ENCODE assay signal across 23 mouse cellular contexts in the genomic region with DNA sequence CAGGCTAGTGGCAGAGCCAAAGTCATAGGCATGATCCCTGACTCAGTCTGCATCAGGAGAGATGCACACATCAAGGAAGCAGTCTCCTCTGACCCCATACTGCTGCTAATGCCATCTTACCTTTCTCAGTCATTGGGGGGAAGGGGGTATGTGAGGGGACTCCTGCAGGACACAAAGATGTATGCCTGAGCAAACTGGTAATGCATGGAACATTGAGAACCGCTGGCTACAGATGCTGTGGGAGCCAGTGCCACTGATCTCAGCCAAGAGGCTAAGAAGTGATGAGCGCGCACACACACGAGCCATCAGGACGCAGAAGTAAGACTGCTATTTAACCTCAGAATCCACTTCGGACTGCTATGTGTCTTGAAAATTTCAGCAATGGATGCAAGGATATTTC. TPM values are rescaled to one million over a fixed set of nuclear protein-coding genes. Genes with fewer than 3 reads are reported as not detected.
A peak's percentile ranks its signal among the peaks of the same experiment; 100 is the strongest.
DNase-seq lines count a peak whose midpoint lies in the region; ATAC-seq and TF ChIP-seq lines count a peak whose summit lies in the region.
"Had no signal": no experiment of that assay in that cellular context is flagged by ENCODE, and none has a peak within 500 bp of the region (broad histone marks: within the 10 kb centered on the region; RNA-seq: fewer than 3 reads in every experiment).

No protein-coding gene starts in this region.

- H3K4me2 ChIP-seq in heart, embryonic 16.5 days (ENCODE audit: low read depth, low read length), result no peak overlapping the region
- H3K4me2 ChIP-seq in liver, postnatal 0 days (ENCODE audit: low read depth, low read length), result peak overlapping the region; percentile 75
- H3K4me2 ChIP-seq: forebrain, embryonic 15.5 days; midbrain, embryonic 11.5 days had no signal

- H3K27me3 ChIP-seq in heart, embryonic 16.5 days (ENCODE audit: control insufficient read depth, insufficient read depth, low read length), result no peaks in the 10 kb centered on the region
- H3K27me3 ChIP-seq in liver, postnatal 0 days (ENCODE audit: insufficient read depth, low read length), result no peaks in the 10 kb centered on the region
- H3K27me3 ChIP-seq in G1E (ENCODE audit: insufficient read depth, low read length), result peaks cover 4% of the 10 kb centered on the region; the same call in 1 of the 2 replicates
- H3K27me3 ChIP-seq: forebrain, embryonic 15.5 days; hindbrain, embryonic 13.5 days had no signal

- H3K4me1 ChIP-seq in heart, embryonic 16.5 days (ENCODE audit: control insufficient read depth, insufficient read depth, low read length), result peaks cover 46% of the 10 kb centered on the region
- H3K4me1 ChIP-seq in liver, postnatal 0 days (ENCODE audit: insufficient read depth), result peaks cover 74% of the 10 kb centered on the region
- H3K4me1 ChIP-seq in G1E (ENCODE audit: insufficient read depth, low read depth, low read length), result peaks cover 86% of the 10 kb centered on the region
- H3K4me1 ChIP-seq in brown adipose tissue, adult 24 weeks (ENCODE audit: control insufficient read depth, insufficient read depth, insufficient read length, low read length), result peaks cover 61% of the 10 kb centered on the region

- ATAC-seq in heart, embryonic 16.5 days (replicated peaks; ENCODE audit: extremely low read depth, insufficient read depth, low FRiP score), result no peak
- ATAC-seq in liver, postnatal 0 days, result no peak
- ATAC-seq in G1E (ENCODE audit: extremely low read depth, insufficient number of reproducible peaks, low FRiP score, poor library complexity, severe bottlenecking), result no peak
- ATAC-seq: forebrain, embryonic 15.5 days; inflammation-experienced regulatory T-cells, adult 6 months had no signal

- no peak overlapping the region for H3K4me3 ChIP-seq in heart, embryonic 16.5 days (ENCODE audit: low read length)
- H3K4me3 ChIP-seq in liver, postnatal 0 days (ENCODE audit: low read depth, low read length), result no peak overlapping the region
- peak overlapping the region; percentile 25; the same call in 1 of the 2 replicates for H3K4me3 ChIP-seq in G1E (ENCODE audit: low read depth, low read length)
- H3K4me3 ChIP-seq in brown adipose tissue, adult 24 weeks (ENCODE audit: insufficient read depth, low read depth, low read length), result no peak overlapping the region
- H3K4me3 ChIP-seq: forebrain, embryonic 15.5 days; hindbrain, embryonic 13.5 days had no signal

- no peak overlapping the region for H3K9ac ChIP-seq in heart, embryonic 16.5 days (ENCODE audit: low read length)
- peak overlapping the region; percentile 64 for H3K9ac ChIP-seq in liver, postnatal 0 days (replicated peaks)

- H3K36me3 ChIP-seq in heart, embryonic 16.5 days (ENCODE audit: control insufficient read depth, insufficient read depth), result no peaks in the 10 kb centered on the region
- no peaks in the 10 kb centered on the region; the same call in 1 of the 2 replicates for H3K36me3 ChIP-seq in liver, postnatal 0 days (replicated peaks; ENCODE audit: insufficient read depth, low read length)
- H3K36me3 ChIP-seq in G1E (replicated peaks), result peaks cover 58% of the 10 kb centered on the region
- H3K36me3 ChIP-seq: forebrain, embryonic 15.5 days; hindbrain, embryonic 13.5 days had no signal

- 91% methylated on average over 6 of the region's 6 CpGs for WGBS in heart, embryonic 16.5 days
- 83% methylated on average over 6 of the region's 6 CpGs for WGBS in liver, postnatal 0 days (ENCODE audit: insufficient replicate concordance)

- TF ChIP-seq EP300 in liver, postnatal 0 days (IDR thresholded peaks at IDR 0.05; ENCODE audit: low read depth), result no peak

- TF ChIP-seq CTCF in liver, postnatal 0 days (IDR thresholded peaks at IDR 0.05; ENCODE audit: low read depth), result no peak
- TF ChIP-seq CTCF in G1E (IDR thresholded peaks at IDR 0.05; ENCODE audit: low read depth, low read length), result no peak

- no peaks in the 10 kb centered on the region for H3K9me3 ChIP-seq in heart, embryonic 16.5 days (replicated peaks; ENCODE audit: control insufficient read depth, low read length)
- no peaks in the 10 kb centered on the region for H3K9me3 ChIP-seq in liver, postnatal 0 days (ENCODE audit: low read length)
- no peaks in the 10 kb centered on the region for H3K9me3 ChIP-seq in G1E (replicated peaks)
- H3K9me3 ChIP-seq: forebrain, embryonic 15.5 days; hindbrain, embryonic 13.5 days had no signal

- no peak for DNase-seq in heart, adult 8-10 months (ENCODE audit: low spot score)
- DNase-seq in liver, postnatal 0 days, result no peak
- no peak for DNase-seq in liver
- no peak for DNase-seq in G1E (ENCODE audit: low spot score)
- DNase-seq in right cerebral cortex, postnatal 4 days, result no peak
- DNase-seq: adrenal gland, adult 2 months; cerebellum, postnatal 14 days; embryo, embryonic 11 days; kidney, adult 8-10 months; kidney, postnatal 25 days; lung, postnatal 4 days had no signal

- H3K27ac ChIP-seq in heart, embryonic 16.5 days (ENCODE audit: low read length), result 0 out of 2 replicates have a peak overlapping the region, but pooled peaks have one; percentile 97
- H3K27ac ChIP-seq in liver, postnatal 0 days (ENCODE audit: low read depth), result peak overlapping the region; percentile 99
- peak overlapping the region; percentile 98 for H3K27ac ChIP-seq in brown adipose tissue, adult 24 weeks (replicated peaks; ENCODE audit: low read depth, low read length)
- H3K27ac ChIP-seq: hindbrain, embryonic 13.5 days had no signal

RNA-seq across cellular contexts. Expression of gene E030018B13Rik, which starts 18.5 kb away (rescaled TPM):
- polyA plus RNA-seq in heart, embryonic 16.5 days (2015; fragmentation: Nextera tagmentation; extraction: Ambion mirVana), result 0.18 TPM in 1 of 2 replicates, not detected in the other
- total RNA-seq in heart, adult 8-10 months (2022), result not detected
- 0.14 TPM in 1 of 2 replicates, not detected in the other for polyA plus RNA-seq in liver, postnatal 0 days (2015; fragmentation: Nextera tagmentation; extraction: Ambion mirVana)
- total RNA-seq in G1E (2014; fragmentation: Nextera tagmentation), result not detected in 2 replicates
- not detected in 2 replicates for total RNA-seq in G1E (2017)
- not detected in 2 replicates for polyA plus RNA-seq in G1E (2012)
- polyA plus RNA-seq in brown adipose tissue, adult 24 weeks (2012; ENCODE audit: insufficient read depth, insufficient read length, missing spikeins), result not detected in 2 replicates
- total RNA-seq: adrenal gland, adult 2 months; gastrocnemius, postnatal 4 days; left cerebral cortex, adult 8-10 months had no signal
- polyA plus RNA-seq: adrenal gland, adult 2 months; embryonic facial prominence, embryonic 14.5 days; heart, embryonic 14.5 days; hindbrain, embryonic 13.5 days; limb, embryonic 11.5 days; liver, embryonic 16.5 days had no signal

RNA-seq across cellular contexts. Expression of gene Klf13, which starts 40.5 kb away (rescaled TPM):
- 24.2 and 26.7 TPM in 2 replicates for polyA plus RNA-seq in heart, embryonic 16.5 days (2015; fragmentation: Nextera tagmentation; extraction: Ambion mirVana)
- 10 to 100 TPM; 39.6 to 53.1 (median 47.7) TPM for total RNA-seq in heart, adult 8-10 months (2022)
- polyA plus RNA-seq in liver, postnatal 0 days (2015; fragmentation: Nextera tagmentation; extraction: Ambion mirVana), result 25.5 and 25.7 TPM in 2 replicates
- total RNA-seq in G1E (2014; fragmentation: Nextera tagmentation), result 86.9 and 89.5 TPM in 2 replicates
- 14.6 and 16.3 TPM in 2 replicates for total RNA-seq in G1E (2017)
- 57.2 and 68.1 TPM in 2 replicates for polyA plus RNA-seq in G1E (2012)
- polyA plus RNA-seq in brown adipose tissue, adult 24 weeks (2012; ENCODE audit: insufficient read depth, insufficient read length, missing spikeins), result 13.6 and 24.0 TPM in 2 replicates
